ENCODE assay signal across 25 mouse cellular contexts in the genomic region with DNA sequence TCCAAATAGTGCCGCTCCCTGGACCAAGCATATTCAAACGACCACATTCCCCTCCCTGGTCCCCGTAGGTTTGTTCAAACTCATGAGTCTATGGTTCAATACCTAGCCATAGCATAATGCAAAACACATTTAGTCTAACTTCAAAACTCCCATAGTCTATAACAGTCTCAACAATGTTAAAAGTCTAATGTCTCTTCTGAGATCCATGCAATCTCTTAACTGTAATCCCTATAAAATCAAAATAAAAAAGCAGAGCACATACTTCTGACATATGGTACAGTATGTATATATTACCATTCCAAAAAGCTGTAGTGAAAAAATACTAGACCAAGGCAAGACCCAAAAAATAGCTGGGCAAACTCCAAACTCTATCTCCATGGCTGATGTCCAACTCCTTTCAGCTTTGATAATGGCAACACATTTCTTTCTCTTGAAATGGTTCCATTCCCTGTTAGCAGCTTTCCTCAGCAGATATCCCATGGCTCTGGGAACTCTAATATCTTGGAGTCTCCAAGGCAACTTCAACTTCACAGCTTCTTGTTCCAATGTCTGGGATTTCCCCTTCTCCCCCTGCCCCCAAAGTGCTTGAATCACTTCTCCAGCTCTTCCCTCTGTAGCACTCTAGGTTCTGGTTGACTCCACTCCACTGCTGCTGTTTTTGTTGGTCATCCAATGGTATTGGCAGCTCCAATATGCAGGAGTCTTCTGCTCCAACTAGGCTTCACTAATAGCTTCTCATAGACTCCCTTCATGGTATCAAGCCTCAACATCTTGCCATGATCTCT. TPM values are rescaled to one million over a fixed set of nuclear protein-coding genes. Genes with fewer than 3 reads are reported as not detected.
"Had no signal": no experiment of that assay in that cellular context is flagged by ENCODE, and none has a peak within 500 bp of the region (broad histone marks: within the 10 kb centered on the region; RNA-seq: fewer than 3 reads in every experiment).

No protein-coding gene starts in this region.

- H3K4me2 ChIP-seq: liver, embryonic 13.5 days; midbrain, embryonic 13.5 days; neural tube, embryonic 13.5 days had no signal

- H3K36me3 ChIP-seq: liver, embryonic 13.5 days; midbrain, embryonic 10.5 days; midbrain, embryonic 13.5 days; neural tube, embryonic 13.5 days had no signal

- ATAC-seq: lung, postnatal 0 days; midbrain, embryonic 13.5 days; midbrain, embryonic 16.5 days had no signal

- H3K27me3 ChIP-seq: liver, embryonic 13.5 days; megakaryocyte, embryonic 14.5 days; midbrain, embryonic 13.5 days; neural tube, embryonic 13.5 days had no signal

- H3K9me3 ChIP-seq: liver, embryonic 13.5 days; megakaryocyte, embryonic 14.5 days; midbrain, embryonic 10.5 days; midbrain, embryonic 13.5 days; neural tube, embryonic 13.5 days had no signal

- H3K4me3 ChIP-seq: layer of hippocampus, adult 2 months; liver, embryonic 13.5 days; megakaryocyte, embryonic 14.5 days; midbrain, embryonic 10.5 days; midbrain, embryonic 13.5 days; myocyte; neural tube, embryonic 13.5 days had no signal

- H3K4me1 ChIP-seq: liver, embryonic 13.5 days; megakaryocyte, embryonic 14.5 days; midbrain, embryonic 10.5 days; midbrain, embryonic 13.5 days; neural tube, embryonic 13.5 days had no signal

- H3K27ac ChIP-seq: kidney, postnatal 0 days; layer of hippocampus, adult 2 months; liver, embryonic 13.5 days; midbrain, embryonic 10.5 days; midbrain, embryonic 13.5 days; neural tube, embryonic 13.5 days had no signal

- DNase-seq: kidney, postnatal 25 days; layer of hippocampus, adult 9-11 months; liver, embryonic 13.5 days; lung, adult 2 months; retina, postnatal 1 day; thymus, adult 18-20 months; thymus, postnatal 14 days; thymus, postnatal 4 days had no signal

- H3K9ac ChIP-seq: liver, embryonic 13.5 days; midbrain, embryonic 13.5 days; neural tube, embryonic 13.5 days had no signal

RNA-seq across cellular contexts. Expression of gene Prdx6b, which starts 32.2 kb away (rescaled TPM):
- polyA plus RNA-seq: kidney, embryonic 14.5 days; kidney, postnatal 0 days; large intestine, adult 2 months; limb, embryonic 11.5 days; liver, adult 2 months; liver, embryonic 13.5 days; liver, embryonic 16.5 days; lung, adult 2 months; lung, postnatal 0 days; midbrain, embryonic 10.5 days; midbrain, embryonic 13.5 days; midbrain, embryonic 16.5 days; myocyte; neural tube, embryonic 13.5 days; small intestine, adult 2 months; spleen, adult 2 months; stomach, embryonic 16.5 days had no signal
